Mouse (Mus musculus) intestine, postnatal 0 days (tissue): Measurements from ENCODE around the gene Tmem223. TPM values are rescaled to one million over a fixed set of nuclear protein-coding genes. Genes with fewer than 3 reads are reported as not detected.

ENCODE experiments used
- ATAC-seq: fragments of 200-750 bp; cut with Nextera tagmentation; 2 replicates; pipeline ENCODE4 v1.8.0; 2017; ENCODE audit warnings: mild to moderate bottlenecking, moderate TSS enrichment, moderate library complexity
- H3K27ac ChIP-seq: fragments of 300-500 bp; sonication (generic); 2 replicates; pipeline ENCODE4 v1.5.1; 2014; ENCODE audit warnings: mild to moderate bottlenecking, low read depth, low read length, moderate library complexity
- H3K27me3 ChIP-seq: fragments of 300-500 bp; sonication (generic); replicated peaks from 2 replicates; pipeline ENCODE4 v1.6.1; 2014; ENCODE audit warnings: low read length, mixed read lengths; ENCODE audit not compliant: control insufficient read depth, insufficient read depth
- H3K36me3 ChIP-seq: fragments of 300-500 bp; sonication (generic); 2 replicates; pipeline ENCODE4 v1.6.1; 2014; ENCODE audit warnings: mild to moderate bottlenecking, moderate library complexity; ENCODE audit not compliant: control insufficient read depth, insufficient read depth
- H3K4me1 ChIP-seq: fragments of 300-500 bp; sonication (generic); replicated peaks from 2 replicates; pipeline ENCODE4 v1.6.1; 2014; ENCODE audit warnings: antibody characterized with exemption, low read length, mixed read lengths; ENCODE audit not compliant: control insufficient read depth, insufficient read depth
- H3K4me2 ChIP-seq: fragments of 300-500 bp; sonication (generic); replicated peaks from 2 replicates; pipeline ENCODE4 v1.6.1; 2014; ENCODE audit warnings: low read depth, mild to moderate bottlenecking, moderate library complexity
- H3K4me3 ChIP-seq: fragments of 300-500 bp; sonication (generic); 2 replicates; pipeline ENCODE4 v1.5.1; 2014; ENCODE audit warnings: low read depth, low read length
- H3K9ac ChIP-seq: fragments of 300-500 bp; sonication (generic); 2 replicates; pipeline ENCODE4 v1.6.1; 2014; ENCODE audit warnings: mild to moderate bottlenecking, low read depth, low read length
- H3K9me3 ChIP-seq: fragments of 300-500 bp; sonication (generic); 2 replicates; pipeline ENCODE4 v1.6.1; 2016; ENCODE audit warnings: mixed run types; ENCODE audit not compliant: control insufficient read depth
- CTCF ChIP-seq: sonication (generic); IDR thresholded peaks from 2 replicates; pipeline ENCODE4 v1.5.1; 2016; ENCODE audit warnings: low read depth, mild to moderate bottlenecking, control low read depth, antibody characterized with exemption, moderate library complexity
- WGBS: fragments of 180-500 bp; shearing (Covaris S2); extraction: QIAGEN DNeasy Blood & Tissue Kit; methylation state at CpG from one replicate; pipeline ENCODE4 v1.1.7; 2014; 5-methylcytosine and 5-hydroxymethylcytosine counted together
- polyA plus RNA-seq: library from polyadenylated mRNA; unstranded; fragments of >200 nt; fragmentation: Nextera tagmentation; extraction: Ambion mirVana; gene quantifications from 2 replicates; pipeline ENCODE4 v1.2.1, GENCODE M21; 2015

Tmem223 gene
- polyA plus RNA-seq, 1 experiment from 2014 or later, result 136 TPM

GRCm38 (mm10) chr19:8774086-8774835 lies 3.5 kb downstream of the Tmem223 start, which contains the start of gene Tmem179b:
Gene Tmem179b, minus strand, starts transcription at chr19:8774467.
- under 1% methylated on average over 68 of the region's 68 CpGs for WGBS
- Histone ChIP-seq H3K27ac (peak within 1 kb of the TSS; percentile 98), H3K27me3 (no peaks in the 10 kb centered on the region), H3K4me1 (peaks cover 5% of the 10 kb centered on the region; the same call in 1 of the 2 replicates), H3K9me3 (no peaks in the 10 kb centered on the region), H3K4me2 (peak within 1 kb of the TSS; percentile 96), H3K9ac (peak within 1 kb of the TSS; percentile 89), H3K4me3 (peak within 1 kb of the TSS; percentile 73), H3K36me3 (peaks cover 6% of the 10 kb centered on the region)
- TF ChIP-seq CTCF, result peak; percentile 25; the same call in 1 of the 2 replicates
- peak; percentile 93 for ATAC-seq

DNA sequence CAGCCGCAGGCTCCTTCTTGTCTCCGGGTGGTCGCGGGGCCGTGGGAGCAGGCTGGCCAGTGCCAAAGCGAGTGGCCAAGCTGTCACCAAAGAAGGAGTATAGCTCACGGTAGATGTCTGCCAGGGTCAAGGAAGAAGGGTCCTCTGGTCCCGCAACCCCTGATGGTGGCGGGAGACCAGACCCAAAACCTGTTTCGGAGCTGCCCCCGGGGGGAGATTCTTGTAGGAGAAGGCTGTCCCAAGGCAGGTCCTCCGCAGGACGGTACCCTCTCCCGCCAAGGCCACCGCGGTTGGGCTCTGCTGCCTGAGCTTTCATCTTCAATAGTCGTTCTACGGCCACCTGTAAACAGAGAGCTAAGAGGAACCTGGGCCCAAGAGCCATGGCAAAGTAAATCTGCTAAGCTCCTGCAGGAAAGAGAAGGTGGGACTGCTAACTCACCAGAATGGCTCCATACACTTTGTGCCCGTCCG lies 4.2 kb downstream of the Tmem223 start:
- no peak for ATAC-seq
- no peaks in the 10 kb centered on the region for H3K9me3 ChIP-seq
- H3K27me3 ChIP-seq, result no peaks in the 10 kb centered on the region
- 2% methylated on average over 20 of the region's 20 CpGs for WGBS
- H3K9ac ChIP-seq, result peak overlapping the region; percentile 89
- H3K4me1 ChIP-seq, result peaks cover 5% of the 10 kb centered on the region; the same call in 1 of the 2 replicates
- peak overlapping the region; percentile 96 for H3K4me2 ChIP-seq
- H3K4me3 ChIP-seq, result peak overlapping the region; percentile 73
- peak overlapping the region; percentile 98 for H3K27ac ChIP-seq
- TF ChIP-seq CTCF, result no peak
- no peaks in the 10 kb centered on the region; the same call in none of the 2 replicates for H3K36me3 ChIP-seq

DNA sequence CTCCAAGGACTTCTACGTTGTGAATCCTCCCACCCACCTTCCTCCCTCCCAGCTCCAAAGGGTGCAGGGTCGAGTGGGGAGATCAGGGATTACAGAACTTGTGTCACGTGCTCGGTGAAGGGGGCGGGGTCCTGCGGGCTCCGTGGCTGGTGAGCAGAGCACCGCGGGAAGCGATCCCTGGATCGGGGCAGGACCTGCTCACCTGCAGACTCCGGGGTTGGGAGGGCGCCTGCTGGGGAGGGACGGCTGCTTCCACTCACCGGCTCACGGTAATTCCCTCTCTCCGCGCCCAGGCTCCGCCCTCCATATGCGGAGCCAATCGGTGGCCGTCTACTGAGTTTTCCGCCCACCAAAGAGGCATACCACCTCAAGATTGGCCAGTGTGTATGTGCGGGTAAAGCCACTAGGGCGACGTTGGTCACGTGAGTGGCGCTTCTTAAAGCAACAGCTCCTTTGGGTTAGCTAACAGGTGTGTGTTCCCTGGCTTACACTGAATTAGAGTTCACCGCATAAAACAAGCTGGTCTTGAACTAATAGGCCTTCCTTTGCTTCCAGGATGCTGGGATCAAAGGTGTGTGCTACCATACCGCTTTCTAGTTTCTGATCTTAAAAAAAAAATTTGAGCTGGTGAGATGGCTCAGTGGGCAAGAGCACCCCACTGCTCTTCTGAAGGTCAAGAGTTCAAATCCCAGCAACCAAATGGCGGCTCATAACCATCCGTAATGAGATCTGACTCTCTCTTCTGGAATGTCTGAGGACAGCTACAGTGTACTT lies 15.4 kb downstream of the Tmem223 start, which contains the start of gene Taf6l:
TSS of gene Taf6l (minus strand) at position 410 of the 774 bp plus-strand sequence.
- H3K4me2 ChIP-seq, result peak within 1 kb of the TSS; percentile 60
- peak within 1 kb of the TSS; percentile 47; the same call in 1 of the 2 replicates for H3K27ac ChIP-seq
- H3K27me3 ChIP-seq, result no peaks in the 10 kb centered on the region
- no peaks in the 10 kb centered on the region for H3K4me1 ChIP-seq
- H3K4me3 ChIP-seq, result peak within 1 kb of the TSS; percentile 61
- H3K36me3 ChIP-seq, result peaks cover 17% of the 10 kb centered on the region
- peak within 1 kb of the TSS; percentile 64 for H3K9ac ChIP-seq
- ATAC-seq, result peak; percentile 100
- peak; percentile 54 for TF ChIP-seq CTCF
- H3K9me3 ChIP-seq, result no peaks in the 10 kb centered on the region
- 1% methylated on average over 32 of the region's 32 CpGs for WGBS

DNA sequence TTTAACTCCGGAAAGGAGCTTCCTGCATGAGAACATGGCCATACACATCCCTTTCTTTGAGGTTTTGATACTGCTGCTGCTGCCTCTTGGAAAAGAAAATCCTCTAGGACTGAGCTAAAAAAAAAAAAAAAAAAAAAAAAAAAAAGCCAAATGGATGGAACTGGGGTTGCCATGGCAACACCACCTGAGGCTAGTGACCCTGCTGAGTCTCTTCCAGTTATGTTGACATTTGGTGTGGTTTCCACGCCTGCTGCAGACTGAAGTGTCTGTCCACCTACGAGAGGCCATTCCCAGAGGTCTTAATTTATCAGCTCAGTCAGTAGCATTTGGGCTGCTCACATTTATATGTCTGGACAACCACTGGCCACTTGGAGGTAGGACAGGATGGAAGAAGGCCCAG lies 17.7 kb downstream of the Tmem223 start:
- no peaks in the 10 kb centered on the region for H3K9me3 ChIP-seq
- no peak overlapping the region for H3K9ac ChIP-seq
- H3K27me3 ChIP-seq, result no peaks in the 10 kb centered on the region
- no peak for ATAC-seq
- H3K4me2 ChIP-seq, result no peak overlapping the region
- no peak for TF ChIP-seq CTCF
- H3K4me1 ChIP-seq, result no peaks in the 10 kb centered on the region
- peaks cover 12% of the 10 kb centered on the region for H3K36me3 ChIP-seq
- no peak overlapping the region for H3K27ac ChIP-seq
- WGBS, result 38% methylated on average over 3 of the region's 3 CpGs
- no peak overlapping the region for H3K4me3 ChIP-seq

DNA sequence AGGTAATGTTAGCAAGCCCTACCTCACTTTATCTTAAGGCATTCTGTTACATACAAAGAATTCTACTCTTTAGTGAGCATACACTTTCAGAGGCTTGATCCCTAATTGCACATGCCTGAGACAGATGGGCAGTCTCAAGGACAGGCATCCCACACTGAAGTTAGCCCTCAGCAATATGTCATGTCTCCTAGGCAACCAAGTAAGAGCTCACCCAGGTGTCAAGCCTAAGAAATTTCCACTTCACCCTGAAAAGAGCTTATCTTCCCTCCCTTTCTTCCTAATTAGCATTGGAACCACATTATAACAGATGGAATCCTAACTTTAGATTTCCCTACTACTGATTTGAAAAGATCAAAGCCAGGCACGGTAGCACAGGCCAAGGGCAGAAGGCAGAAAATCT lies 18.4 kb downstream of the Tmem223 start:
- Histone ChIP-seq H3K27ac (no peak overlapping the region), H3K4me3 (no peak overlapping the region), H3K36me3 (peaks cover 16% of the 10 kb centered on the region), H3K9me3 (no peaks in the 10 kb centered on the region), H3K4me1 (no peaks in the 10 kb centered on the region), H3K9ac (no peak overlapping the region), H3K27me3 (no peaks in the 10 kb centered on the region), H3K4me2 (no peak overlapping the region)
- 61% methylated on average over 1 of the region's 1 CpGs for WGBS
- no peak for TF ChIP-seq CTCF
- no peak for ATAC-seq

DNA sequence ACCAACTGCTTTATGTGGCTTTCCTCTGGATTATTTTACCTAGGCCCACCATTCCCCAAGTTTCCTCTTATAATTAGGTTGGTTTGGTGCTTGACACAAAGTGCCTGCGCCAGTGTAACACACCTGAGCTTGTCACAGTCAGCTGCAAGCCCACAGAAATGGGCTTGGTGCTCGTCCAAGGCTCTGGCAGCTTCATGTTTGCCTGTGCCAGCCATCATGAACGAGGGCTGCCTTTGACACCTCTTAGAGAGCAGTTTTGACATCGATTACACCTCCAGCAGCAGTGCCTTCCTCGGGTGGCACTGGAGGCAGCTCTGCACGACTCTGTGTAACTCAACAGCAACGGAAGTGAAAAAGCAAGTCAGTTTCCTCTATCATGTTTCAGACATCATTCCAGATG lies 19.4 kb downstream of the Tmem223 start:
- Histone ChIP-seq H3K36me3 (peaks cover 26% of the 10 kb centered on the region), H3K4me3 (no peak overlapping the region), H3K4me1 (no peaks in the 10 kb centered on the region), H3K9ac (no peak overlapping the region), H3K9me3 (no peaks in the 10 kb centered on the region), H3K4me2 (no peak overlapping the region), H3K27me3 (no peaks in the 10 kb centered on the region), H3K27ac (no peak overlapping the region)
- TF ChIP-seq CTCF, result no peak
- ATAC-seq, result no peak
- 86% methylated on average over 7 of the region's 7 CpGs for WGBS
